Mouse (Mus musculus) liver, postnatal 0 days (tissue): ENCODE results near the gene Cox8a. TPM values are rescaled to one million over a fixed set of nuclear protein-coding genes. Genes with fewer than 3 reads are reported as not detected.

ENCODE experiments used
- ATAC-seq: fragments of 200-750 bp; cut with Nextera tagmentation; 2 replicates; pipeline ENCODE4 v1.8.0; 2017; ENCODE audit warnings: mild to moderate bottlenecking, moderate library complexity
- DNase-seq: peaks from one replicate; pipeline ENCODE4 v3.0.0-alpha.2; 2016
- H3K27ac ChIP-seq: fragments of 300-500 bp; sonication (generic); 2 replicates; pipeline ENCODE4 v1.5.1; 2014; ENCODE audit warnings: antibody characterized with exemption, moderate library complexity, mild to moderate bottlenecking, low read depth
- H3K27me3 ChIP-seq: fragments of 300-500 bp; sonication (generic); 2 replicates; pipeline ENCODE4 v1.6.1; 2014; ENCODE audit warnings: low read length, control low read depth, mixed read lengths; ENCODE audit not compliant: insufficient read depth
- H3K36me3 ChIP-seq: fragments of 300-500 bp; sonication (generic); replicated peaks from 2 replicates; pipeline ENCODE4 v1.6.1; 2014; ENCODE audit warnings: mild to moderate bottlenecking, control low read depth, low read length, moderate library complexity, mixed read lengths; ENCODE audit not compliant: insufficient read depth
- H3K4me1 ChIP-seq: fragments of 300-500 bp; sonication (generic); 2 replicates; pipeline ENCODE4 v1.6.1; 2014; ENCODE audit warnings: antibody characterized with exemption, mild to moderate bottlenecking, control low read depth; ENCODE audit not compliant: insufficient read depth
- H3K4me2 ChIP-seq: fragments of 300-500 bp; sonication (generic); 2 replicates; pipeline ENCODE4 v1.6.1; 2014; ENCODE audit warnings: low read depth, mild to moderate bottlenecking, low read length, moderate library complexity, mixed read lengths
- H3K4me3 ChIP-seq: fragments of 300-500 bp; sonication (generic); 2 replicates; pipeline ENCODE4 v1.5.1; 2014; ENCODE audit warnings: low read depth, low read length
- H3K9ac ChIP-seq: fragments of 300-500 bp; sonication (generic); replicated peaks from 2 replicates; pipeline ENCODE4 v1.6.1; 2014; ENCODE audit warnings: mild to moderate bottlenecking, moderate library complexity
- H3K9me3 ChIP-seq: fragments of 300-500 bp; sonication (generic); 2 replicates; pipeline ENCODE4 v1.6.1; 2016; ENCODE audit warnings: mild to moderate bottlenecking, control low read depth, low read length, mixed read lengths
- CTCF ChIP-seq: sonication (generic); IDR thresholded peaks from 2 replicates; pipeline ENCODE4 v1.5.1; 2016; ENCODE audit warnings: antibody characterized with exemption, low read depth
- EP300 ChIP-seq: IDR thresholded peaks from 2 replicates; pipeline ENCODE4 v1.6.1; 2016; ENCODE audit warnings: antibody characterized with exemption, low read depth, mild to moderate bottlenecking
- WGBS: fragments of 180-500 bp; shearing (Covaris S2); extraction: QIAGEN DNeasy Blood & Tissue Kit; methylation state at CpG from one replicate; pipeline ENCODE4 v1.1.7; 2014; ENCODE audit not compliant: insufficient replicate concordance; 5-methylcytosine and 5-hydroxymethylcytosine counted together
- polyA plus RNA-seq: library from polyadenylated mRNA; unstranded; fragments of >200 nt; fragmentation: Nextera tagmentation; extraction: Ambion mirVana; gene quantifications from 2 replicates; pipeline ENCODE4 v1.2.1, GENCODE M21; 2015

The Cox8a gene
- polyA plus RNA-seq, 1 experiment from 2014 or later, result 1,195 TPM

GRCm38 (mm10) chr19:7262592-7262991 is 45.2 kb upstream of the Cox8a start:
- H3K36me3 ChIP-seq, result no peaks in the 10 kb centered on the region
- H3K4me3 ChIP-seq, result no peak overlapping the region
- H3K9ac ChIP-seq, result no peak overlapping the region
- 63% methylated on average over 1 of the region's 1 CpGs for WGBS
- peaks cover 7% of the 10 kb centered on the region; the same call in 1 of the 2 replicates for H3K9me3 ChIP-seq
- no peak overlapping the region for H3K27ac ChIP-seq
- ATAC-seq (no peak), DNase-seq (no peak)
- H3K4me1 ChIP-seq, result peaks cover 5% of the 10 kb centered on the region
- H3K27me3 ChIP-seq, result peaks cover 10% of the 10 kb centered on the region
- TF ChIP-seq CTCF, result no peak
- TF ChIP-seq EP300, result no peak
- H3K4me2 ChIP-seq, result no peak overlapping the region

- Histone ChIP-seq H3K4me2 (no peak overlapping the region), H3K9ac (no peak overlapping the region), H3K27ac (no peak overlapping the region), H3K4me1 (no peaks in the 10 kb centered on the region; the same call in 1 of the 2 replicates), H3K27me3 (peaks cover 5% of the 10 kb centered on the region; the same call in 1 of the 2 replicates), H3K4me3 (no peak overlapping the region), H3K36me3 (no peaks in the 10 kb centered on the region), H3K9me3 (peaks cover 7% of the 10 kb centered on the region; the same call in 1 of the 2 replicates)
- WGBS, result 93% methylated on average over 3 of the region's 3 CpGs
- peak; percentile 13; the same call in 1 of the 2 replicates for TF ChIP-seq CTCF
- no peak for TF ChIP-seq EP300
- DNase-seq, result no peak
- no peak for ATAC-seq
Measured at GRCm38 (mm10) chr19:7261964-7262363, 44.5 kb upstream of the Cox8a start.

GRCm38 (mm10) chr19:7261476-7261875 is 44.1 kb upstream of the Cox8a start:
- DNase-seq (no peak), ATAC-seq (no peak)
- no peak overlapping the region for H3K9ac ChIP-seq
- no peak overlapping the region for H3K27ac ChIP-seq
- no peaks in the 10 kb centered on the region for H3K36me3 ChIP-seq
- TF ChIP-seq CTCF (no peak), EP300 (no peak)
- no peak overlapping the region for H3K4me3 ChIP-seq
- H3K4me1 ChIP-seq, result no peaks in the 10 kb centered on the region
- peaks cover 7% of the 10 kb centered on the region; the same call in 1 of the 2 replicates for H3K9me3 ChIP-seq
- H3K4me2 ChIP-seq, result no peak overlapping the region
- 96% methylated on average over 1 of the region's 1 CpGs for WGBS
- no peaks in the 10 kb centered on the region; the same call in 1 of the 2 replicates for H3K27me3 ChIP-seq

- 80% methylated on average over 5 of the region's 5 CpGs for WGBS
- peaks cover 7% of the 10 kb centered on the region; the same call in 1 of the 2 replicates for H3K9me3 ChIP-seq
- H3K9ac ChIP-seq, result no peak overlapping the region
- H3K27ac ChIP-seq, result no peak overlapping the region
- no peak overlapping the region for H3K4me3 ChIP-seq
- H3K4me1 ChIP-seq, result no peaks in the 10 kb centered on the region
- ATAC-seq (no peak), DNase-seq (no peak)
- no peak for TF ChIP-seq EP300
- no peak for TF ChIP-seq CTCF
- H3K4me2 ChIP-seq, result no peak overlapping the region
- no peaks in the 10 kb centered on the region for H3K27me3 ChIP-seq
- H3K36me3 ChIP-seq, result no peaks in the 10 kb centered on the region
Measured at GRCm38 (mm10) chr19:7257881-7258280, 40.5 kb upstream of the Cox8a start.

GRCm38 (mm10) chr19:7246021-7246420 is 28.6 kb upstream of the Cox8a start:
- 73% methylated on average over 3 of the region's 3 CpGs for WGBS
- ATAC-seq, result no peak
- H3K27me3 ChIP-seq, result no peaks in the 10 kb centered on the region
- no peak overlapping the region for H3K4me2 ChIP-seq
- no peaks in the 10 kb centered on the region for H3K9me3 ChIP-seq
- H3K9ac ChIP-seq, result no peak overlapping the region
- no peak overlapping the region for H3K4me3 ChIP-seq
- no peaks in the 10 kb centered on the region for H3K4me1 ChIP-seq
- no peaks in the 10 kb centered on the region for H3K36me3 ChIP-seq
- no peak overlapping the region for H3K27ac ChIP-seq
- DNase-seq, result no peak
- TF ChIP-seq CTCF, result no peak
- no peak for TF ChIP-seq EP300

- peak; percentile 94 for DNase-seq
- peak within 1 kb of the TSS; percentile 84 for H3K9ac ChIP-seq
- peaks cover 18% of the 10 kb centered on the region for H3K36me3 ChIP-seq
- no peaks in the 10 kb centered on the region for H3K27me3 ChIP-seq
- peaks cover 11% of the 10 kb centered on the region for H3K4me1 ChIP-seq
- H3K27ac ChIP-seq, result peak within 1 kb of the TSS; percentile 84
- TF ChIP-seq EP300, result no peak
- TF ChIP-seq CTCF, result no peak
- ATAC-seq, result peak; percentile 98
- H3K9me3 ChIP-seq, result no peaks in the 10 kb centered on the region
- under 1% methylated on average over 71 of the region's 80 CpGs for WGBS
- peak within 1 kb of the TSS; percentile 80 for H3K4me3 ChIP-seq
- H3K4me2 ChIP-seq, result peak within 1 kb of the TSS; percentile 95
Measured at GRCm38 (mm10) chr19:7240782-7241690, 23.6 kb upstream of the Cox8a start, which contains the start of gene Naa40. Gene Naa40, minus strand, starts transcription at chr19:7241183.
